Mouse (Mus musculus): ENCODE results near the gene Rnf220.

- no peak for TF ChIP-seq EP300 (IDR thresholded peaks at IDR 0.05; ENCODE audit: low read depth)
- TF ChIP-seq CTCF (IDR thresholded peaks at IDR 0.05; ENCODE audit: low read depth) = no peak
Measured at GRCm38 (mm10) chr4:117330132-117330531, 166.7 kb downstream of the Rnf220 start.
